Mouse (Mus musculus) thymus, postnatal 4 days (tissue): ENCODE measurements around the gene Gal3st2b.
"Not testable (repeated sequence)": the region's sequence is repeated elsewhere in the genome, so short reads cannot be mapped to it uniquely, and the experiment has no call there.

Experiments
- DNase-seq: peaks from one replicate; pipeline ENCODE4 v3.0.0; 2021

The Gal3st2b gene

GRCm38 (mm10) chr1:93918011-93918410 is at the start of gene Gal3st2b:
Gal3st2b (plus strand) TSS chr1:93918311.
- not testable (repeated sequence) for DNase-seq

DNA sequence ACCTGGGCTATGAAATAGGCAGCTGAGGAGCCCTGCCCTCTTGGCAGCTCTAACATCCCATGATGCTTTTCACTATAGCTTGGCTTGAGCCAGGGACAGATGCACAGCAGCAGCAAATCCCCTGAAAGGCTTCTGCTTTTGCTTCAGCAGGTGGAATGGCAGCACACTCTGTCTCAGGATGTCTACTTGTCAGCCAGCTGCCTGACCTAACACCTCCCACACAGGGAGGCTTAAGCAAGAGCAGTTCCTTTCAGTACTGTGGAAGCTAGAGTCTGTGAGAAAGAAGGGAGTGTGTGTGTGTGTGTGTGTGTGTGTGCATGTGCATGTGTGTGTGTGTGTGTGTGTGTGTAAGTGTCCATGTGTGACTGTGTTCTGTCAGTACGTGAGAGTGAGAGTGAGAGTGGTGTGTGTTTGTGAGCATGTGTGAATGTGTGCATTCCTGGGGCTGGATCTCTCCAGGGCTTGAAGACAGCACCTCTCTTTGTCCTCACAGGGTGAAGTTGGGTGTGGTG is 46.5 kb upstream of the Gal3st2b start:
- not testable (repeated sequence) for DNase-seq

GRCm38 (mm10) chr1:93874405-93874804 is 43.7 kb upstream of the Gal3st2b start:
- DNase-seq: not testable (repeated sequence)

DNA sequence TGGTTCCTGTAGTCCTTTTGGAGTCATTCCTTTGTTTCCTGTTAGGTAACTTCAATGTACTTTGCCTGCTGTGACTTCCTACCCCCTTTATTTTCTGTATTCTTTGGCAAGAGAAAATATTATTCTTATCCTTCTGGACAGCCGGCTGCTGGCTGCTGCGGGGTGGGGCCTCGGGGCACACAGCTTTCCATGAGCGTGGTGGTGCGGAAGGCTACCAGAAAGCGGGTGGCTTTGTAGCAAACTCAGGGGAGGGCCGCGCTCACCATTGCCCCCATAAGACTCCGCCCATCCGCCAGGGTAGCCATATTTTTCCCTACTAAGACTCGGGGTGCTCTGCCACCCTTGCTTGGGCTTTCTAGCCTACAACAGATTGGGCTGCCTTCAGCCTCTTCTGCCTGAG is 36.3 kb upstream of the Gal3st2b start:
- not testable (repeated sequence) for DNase-seq

- peak; percentile 20 for DNase-seq
These were observed 27.2 kb upstream of the Gal3st2b start for GRCm38 (mm10) chr1:93890936-93891335.

DNA sequence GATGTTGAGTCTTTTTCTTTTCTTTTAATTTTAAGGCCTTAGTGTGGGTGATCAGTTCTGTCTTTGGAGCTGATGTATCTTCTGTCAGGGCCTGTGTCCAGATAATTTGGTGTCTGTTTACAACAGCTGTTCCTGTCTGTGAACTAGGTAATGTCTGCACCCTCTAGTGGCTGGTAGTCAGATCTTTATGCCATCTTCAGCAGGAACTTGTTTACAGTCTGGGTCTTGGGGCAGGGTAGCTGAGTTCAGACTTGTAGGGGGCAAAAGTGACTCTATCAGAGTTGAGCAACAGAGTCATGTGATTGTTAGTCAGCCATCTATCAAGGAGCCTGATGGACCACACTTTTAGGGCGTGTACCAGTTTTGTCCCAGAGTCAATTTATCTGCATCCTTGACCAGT is 20.7 kb upstream of the Gal3st2b start:
- not testable (repeated sequence) for DNase-seq

DNA sequence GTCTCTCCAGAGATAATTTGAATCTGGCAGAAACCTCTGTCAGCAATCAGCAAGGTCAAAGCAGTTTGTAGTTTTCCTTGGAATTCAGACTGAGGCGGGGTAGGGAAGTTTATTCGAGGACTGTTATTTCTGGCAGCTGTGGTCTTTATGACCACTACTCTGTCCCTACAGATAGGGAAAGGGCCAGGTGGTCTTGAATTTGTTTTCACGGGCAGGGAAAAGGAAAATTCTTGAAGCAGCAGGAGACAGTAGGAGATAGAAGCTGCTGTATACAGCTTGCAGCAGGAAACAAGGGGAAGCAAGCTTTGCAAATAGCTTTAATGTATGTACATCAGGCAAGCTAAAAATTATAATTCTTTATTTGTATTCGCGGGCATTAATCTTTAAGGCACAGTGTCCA is 16.8 kb upstream of the Gal3st2b start:
- DNase-seq: not testable (repeated sequence)

GRCm38 (mm10) chr1:93906690-93907089 is 11.4 kb upstream of the Gal3st2b start:
- DNase-seq: not testable (repeated sequence)

GRCm38 (mm10) chr1:93908977-93909586 is 9.0 kb upstream of the Gal3st2b start:
- DNase-seq: not testable (repeated sequence)

DNA sequence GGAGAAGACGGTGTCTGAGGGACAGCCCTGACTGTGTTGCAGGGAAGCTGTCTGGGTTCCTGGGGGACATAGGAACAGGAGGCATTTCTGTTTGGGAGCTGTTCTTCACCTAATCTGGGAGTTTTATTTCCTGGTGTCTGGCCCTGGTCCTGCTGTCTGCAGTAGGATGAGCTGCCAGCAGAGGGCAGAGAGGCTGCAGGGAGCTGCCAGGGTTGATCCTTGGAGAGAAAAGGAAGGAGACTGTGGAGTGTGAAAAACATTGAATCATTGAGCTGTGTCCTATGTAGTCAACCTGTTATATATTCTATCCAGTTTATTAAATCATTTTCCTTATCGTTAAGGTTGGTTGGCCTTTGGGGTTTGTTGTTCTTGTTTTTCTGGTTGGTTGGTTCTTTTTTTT is 6.2 kb upstream of the Gal3st2b start:
- not testable (repeated sequence) for DNase-seq

- DNase-seq: not testable (repeated sequence)
These were observed 951 bp upstream of the Gal3st2b start for GRCm38 (mm10) chr1:93917160-93917559.

- DNase-seq: not testable (repeated sequence)
These were observed 664 bp downstream of the Gal3st2b start for GRCm38 (mm10) chr1:93918775-93919174.

DNA sequence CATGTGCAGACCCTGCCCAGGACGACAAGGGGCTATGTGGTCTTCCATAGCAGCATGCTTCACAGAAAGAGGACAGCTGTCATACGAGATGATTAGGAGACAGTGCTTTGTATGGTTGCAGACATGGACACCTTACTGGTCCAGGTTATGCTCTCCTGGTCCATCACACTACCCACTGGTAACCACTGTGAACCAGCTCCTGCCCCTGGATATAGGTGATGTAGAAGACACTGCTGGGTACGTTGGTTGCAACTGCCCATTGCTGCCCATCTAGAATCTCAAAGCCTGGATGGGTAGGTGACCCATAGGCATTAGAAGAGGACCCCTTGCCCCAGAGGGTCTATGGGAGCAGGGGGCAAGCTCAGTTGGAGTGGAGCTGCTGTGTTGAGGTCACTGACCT is 1.2 kb downstream of the Gal3st2b start:
- not testable (repeated sequence) for DNase-seq

DNA sequence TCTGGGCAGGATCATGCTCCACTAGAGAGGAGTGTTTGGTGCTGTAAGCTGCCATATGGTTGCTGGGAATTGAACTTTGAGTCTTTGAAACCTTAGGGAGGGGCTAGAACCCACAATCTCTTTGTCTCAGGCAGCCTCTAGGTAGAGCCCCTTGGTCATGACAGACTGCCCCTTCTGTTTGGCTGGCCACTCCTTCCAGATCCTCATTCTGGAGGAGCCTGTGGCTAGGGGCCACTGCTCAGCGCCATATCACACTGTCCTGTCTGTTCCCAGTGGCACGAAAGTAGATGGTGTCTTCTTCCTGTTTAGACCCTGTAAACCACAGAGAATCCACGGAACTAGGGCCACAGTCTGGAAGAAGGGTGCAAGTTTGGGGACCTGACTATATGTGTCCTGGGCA is 4.5 kb downstream of the Gal3st2b start:
- not testable (repeated sequence) for DNase-seq

- not testable (repeated sequence) for DNase-seq
These were observed 5.0 kb downstream of the Gal3st2b start for GRCm38 (mm10) chr1:93923098-93923497.

DNA sequence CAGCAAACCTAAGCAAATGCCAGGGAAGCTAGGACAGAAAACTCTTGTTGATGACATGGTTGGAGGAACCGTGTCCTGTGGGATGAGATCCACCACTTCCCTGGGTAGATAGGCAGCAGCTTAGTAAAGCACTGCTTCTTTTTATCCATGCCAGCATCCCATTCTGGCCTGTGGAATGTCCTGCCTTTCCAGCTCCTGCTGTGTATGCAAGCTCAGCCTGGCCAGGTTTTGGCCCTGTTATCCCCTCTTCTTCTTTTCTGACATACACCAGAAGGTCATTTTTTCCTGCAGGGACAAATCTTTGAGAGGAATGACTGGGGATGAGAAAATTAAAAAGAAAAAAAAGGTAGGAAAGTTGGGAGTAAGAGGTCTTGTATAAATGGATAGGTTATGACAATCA is 17.3 kb downstream of the Gal3st2b start:
- not testable (repeated sequence) for DNase-seq

DNA sequence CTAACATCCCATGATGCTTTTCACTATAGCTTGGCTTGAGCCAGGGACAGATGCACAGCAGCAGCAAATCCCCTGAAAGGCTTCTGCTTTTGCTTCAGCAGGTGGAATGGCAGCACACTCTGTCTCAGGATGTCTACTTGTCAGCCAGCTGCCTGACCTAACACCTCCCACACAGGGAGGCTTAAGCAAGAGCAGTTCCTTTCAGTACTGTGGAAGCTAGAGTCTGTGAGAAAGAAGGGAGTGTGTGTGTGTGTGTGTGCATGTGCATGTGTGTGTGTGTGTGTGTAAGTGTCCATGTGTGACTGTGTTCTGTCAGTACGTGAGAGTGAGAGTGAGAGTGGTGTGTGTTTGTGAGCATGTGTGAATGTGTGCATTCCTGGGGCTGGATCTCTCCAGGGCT is 19.7 kb downstream of the Gal3st2b start:
- not testable (repeated sequence) for DNase-seq

GRCm38 (mm10) chr1:93938415-93938814 is 20.3 kb downstream of the Gal3st2b start:
- DNase-seq: not testable (repeated sequence)

- not testable (repeated sequence) for DNase-seq
These were observed 31.0 kb downstream of the Gal3st2b start for GRCm38 (mm10) chr1:93949087-93949486.

GRCm38 (mm10) chr1:93966489-93966888 is 48.4 kb downstream of the Gal3st2b start:
- not testable (repeated sequence) for DNase-seq

- not testable (repeated sequence) for DNase-seq
These were observed 52.3 kb downstream of the Gal3st2b start for GRCm38 (mm10) chr1:93970380-93970779.

DNA sequence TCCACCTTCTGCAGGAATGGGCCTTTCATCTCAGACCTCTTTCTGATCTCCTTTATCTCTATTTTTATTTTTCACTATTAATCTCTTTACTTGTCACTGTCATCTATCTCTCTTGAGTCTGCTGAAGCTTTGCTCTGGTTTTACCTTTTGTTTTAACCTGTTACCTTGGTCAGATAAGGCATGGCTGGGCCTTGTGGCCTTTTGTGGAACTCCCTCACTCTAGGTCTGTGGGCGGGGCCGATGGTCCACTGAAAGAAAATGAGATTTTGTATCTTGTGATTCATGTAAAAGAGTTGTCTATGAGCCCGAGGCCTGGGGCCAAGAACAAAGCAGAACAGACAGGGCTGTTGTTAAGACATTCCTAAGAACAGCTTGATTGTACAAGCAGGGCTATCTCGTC is 52.7 kb downstream of the Gal3st2b start:
- not testable (repeated sequence) for DNase-seq

GRCm38 (mm10) chr1:93975764-93976163 is 57.7 kb downstream of the Gal3st2b start:
- DNase-seq: not testable (repeated sequence)

DNA sequence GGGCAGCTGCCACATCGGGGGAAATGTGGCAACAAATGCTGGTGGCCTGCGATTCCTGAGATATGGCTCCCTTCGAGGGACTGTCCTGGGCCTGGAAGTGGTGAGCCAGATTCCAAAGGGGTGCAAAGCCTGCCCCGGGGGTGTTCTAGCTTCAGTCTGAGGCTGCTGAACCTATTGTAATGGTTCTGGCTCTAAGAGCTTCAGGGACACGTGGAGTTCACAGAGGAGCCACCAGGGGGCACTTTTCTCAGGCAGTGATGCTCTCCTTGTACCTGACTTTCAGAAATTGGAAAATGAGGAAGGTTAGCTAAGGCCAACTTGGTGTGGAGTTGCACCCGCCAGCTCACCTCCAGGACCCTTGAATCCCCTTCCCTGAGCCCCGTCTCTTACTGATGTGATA is 60.2 kb downstream of the Gal3st2b start:
- not testable (repeated sequence) for DNase-seq

DNA sequence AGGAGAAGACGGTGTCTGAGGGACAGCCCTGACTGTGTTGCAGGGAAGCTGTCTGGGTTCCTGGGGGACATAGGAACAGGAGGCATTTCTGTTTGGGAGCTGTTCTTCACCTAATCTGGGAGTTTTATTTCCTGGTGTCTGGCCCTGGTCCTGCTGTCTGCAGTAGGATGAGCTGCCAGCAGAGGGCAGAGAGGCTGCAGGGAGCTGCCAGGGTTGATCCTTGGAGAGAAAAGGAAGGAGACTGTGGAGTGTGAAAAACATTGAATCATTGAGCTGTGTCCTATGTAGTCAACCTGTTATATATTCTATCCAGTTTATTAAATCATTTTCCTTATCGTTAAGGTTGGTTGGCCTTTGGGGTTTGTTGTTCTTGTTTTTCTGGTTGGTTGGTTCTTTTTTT is 62.8 kb downstream of the Gal3st2b start:
- not testable (repeated sequence) for DNase-seq
